Mouse (Mus musculus) midbrain, postnatal 0 days (tissue): ENCODE measurements at regions not wholly inside any gene's neighbourhood (a gene's known extent, or its start where the extent isn't known, plus 50 kb on each side); places are given as distances from the start of the nearest gene placed in this dataset.
A peak's percentile ranks its signal among the peaks of the same experiment; 100 is the strongest.
"Not testable (repeated sequence)": the region's sequence is repeated elsewhere in the genome, so short reads cannot be mapped to it uniquely, and the experiment has no call there.

Experiments
- ATAC-seq: fragments of 200-750 bp; cut with Nextera tagmentation; 2 replicates; pipeline ENCODE4 v1.8.0; 2017; ENCODE audit warnings: moderate number of reproducible peaks, mild to moderate bottlenecking, moderate TSS enrichment, moderate library complexity; ENCODE audit not compliant: low FRiP score
- DNase-seq: peaks from one replicate; pipeline ENCODE4 v3.0.0-alpha.2; 2015; ENCODE audit warnings: low spot score
- H3K27ac ChIP-seq: fragments of 300-500 bp; sonication (generic); 2 replicates; pipeline ENCODE4 v1.5.1; 2014; ENCODE audit warnings: low read depth, mild to moderate bottlenecking, low read length, mixed read lengths
- H3K27me3 ChIP-seq: fragments of 300-500 bp; sonication (generic); 2 replicates; pipeline ENCODE4 v1.6.1; 2014; ENCODE audit warnings: low read length, control low read depth, mixed read lengths; ENCODE audit not compliant: insufficient read depth
- H3K36me3 ChIP-seq: fragments of 300-500 bp; sonication (generic); 2 replicates; pipeline ENCODE4 v1.6.1; 2014; ENCODE audit warnings: low read length, control low read depth, mixed read lengths; ENCODE audit not compliant: insufficient read depth
- H3K4me1 ChIP-seq: fragments of 300-500 bp; sonication (generic); 2 replicates; pipeline ENCODE4 v1.6.1; 2014; ENCODE audit warnings: mild to moderate bottlenecking, control low read depth, antibody characterized with exemption, low read length, mixed read lengths; ENCODE audit not compliant: insufficient read depth
- H3K4me2 ChIP-seq: fragments of 300-500 bp; sonication (generic); 2 replicates; pipeline ENCODE4 v1.6.1; 2014; ENCODE audit warnings: low read depth, mild to moderate bottlenecking, low read length, mixed read lengths; ENCODE audit not compliant: poor library complexity, severe bottlenecking
- H3K4me3 ChIP-seq: fragments of 300-500 bp; sonication (generic); 2 replicates; pipeline ENCODE4 v1.5.1; 2014; ENCODE audit warnings: low read depth, mild to moderate bottlenecking, low read length, moderate library complexity
- H3K9ac ChIP-seq: fragments of 300-500 bp; sonication (generic); replicated peaks from 2 replicates; pipeline ENCODE4 v1.6.1; 2014; ENCODE audit warnings: mild to moderate bottlenecking, low read length, moderate library complexity, mixed read lengths; ENCODE audit not compliant: poor library complexity, severe bottlenecking
- H3K9me3 ChIP-seq: fragments of 300-500 bp; sonication (generic); 2 replicates; pipeline ENCODE4 v1.6.1; 2016; ENCODE audit warnings: low read length, control low read depth
- CTCF ChIP-seq: IDR thresholded peaks from 2 replicates; pipeline ENCODE4 v1.5.1; 2016; ENCODE audit warnings: antibody characterized with exemption, mild to moderate bottlenecking
- WGBS: fragments of 180-500 bp; shearing (Covaris S2); extraction: QIAGEN DNeasy Blood & Tissue Kit; methylation state at CpG from one replicate; pipeline ENCODE4 v1.1.7; 2014; 5-methylcytosine and 5-hydroxymethylcytosine counted together

- H3K27ac ChIP-seq = no peak overlapping the region
- H3K4me3 ChIP-seq = no peak overlapping the region
- no peaks in the 10 kb centered on the region for H3K9me3 ChIP-seq
- DNase-seq = no peak
- no peak for ATAC-seq
- H3K4me1 ChIP-seq = no peaks in the 10 kb centered on the region
- WGBS = 64% methylated on average over 5 of the region's 5 CpGs
- H3K4me2 ChIP-seq = no peak overlapping the region
- no peak overlapping the region for H3K9ac ChIP-seq
- no peaks in the 10 kb centered on the region for H3K36me3 ChIP-seq
- no peaks in the 10 kb centered on the region for H3K27me3 ChIP-seq
- TF ChIP-seq CTCF = no peak
Observed at GRCm38 (mm10) chrX:18727940-18728710, 266.9 kb upstream of the 4930578C19Rik start.

GRCm38 (mm10) chrX:18687216-18687615, 226.0 kb upstream of the 4930578C19Rik start:
- DNase-seq (peak; percentile 22), ATAC-seq (no peak)
- Histone ChIP-seq H3K27ac (no peak overlapping the region), H3K27me3 (no peaks in the 10 kb centered on the region), H3K36me3 (no peaks in the 10 kb centered on the region), H3K9ac (no peak overlapping the region), H3K4me2 (no peak overlapping the region), H3K4me1 (no peaks in the 10 kb centered on the region), H3K4me3 (no peak overlapping the region), H3K9me3 (no peaks in the 10 kb centered on the region)
- WGBS = 69% methylated on average over 1 of the region's 1 CpGs
- peak; percentile 59 for TF ChIP-seq CTCF

- H3K4me1 ChIP-seq, H3K4me3 ChIP-seq, DNase-seq, ATAC-seq, H3K36me3 ChIP-seq, H3K9me3 ChIP-seq, H3K4me2 ChIP-seq, H3K27ac ChIP-seq, H3K27me3 ChIP-seq, H3K9ac ChIP-seq: not testable (repeated sequence)
- WGBS = 93% methylated on average over 2 of the region's 2 CpGs
Observed at GRCm38 (mm10) chrX:18667251-18667650, 206.1 kb upstream of the 4930578C19Rik start.

GRCm38 (mm10) chrX:18663101-18663500, 201.9 kb upstream of the 4930578C19Rik start:
- DNase-seq = no peak
- Histone ChIP-seq H3K9me3 (no peaks in the 10 kb centered on the region), H3K36me3 (no peaks in the 10 kb centered on the region), H3K4me3 (no peak overlapping the region), H3K4me2 (no peak overlapping the region), H3K9ac (no peak overlapping the region), H3K4me1 (no peaks in the 10 kb centered on the region), H3K27me3 (no peaks in the 10 kb centered on the region), H3K27ac (no peak overlapping the region)
- ATAC-seq = no peak
- WGBS = 59% methylated on average over 1 of the region's 1 CpGs
- TF ChIP-seq CTCF = no peak

- H3K9me3 ChIP-seq = no peaks in the 10 kb centered on the region
- TF ChIP-seq CTCF = no peak
- ATAC-seq = no peak
- H3K4me1 ChIP-seq = no peaks in the 10 kb centered on the region
- 86% methylated on average over 2 of the region's 2 CpGs for WGBS
- no peak overlapping the region for H3K27ac ChIP-seq
- H3K9ac ChIP-seq = no peak overlapping the region
- H3K4me2 ChIP-seq = no peak overlapping the region
- H3K27me3 ChIP-seq = no peaks in the 10 kb centered on the region
- H3K4me3 ChIP-seq = no peak overlapping the region
- DNase-seq = no peak
- H3K36me3 ChIP-seq = no peaks in the 10 kb centered on the region
Observed at GRCm38 (mm10) chrX:18618581-18618980, 157.4 kb upstream of the 4930578C19Rik start.
